Mouse (Mus musculus) hindbrain, embryonic 14.5 days (tissue): ENCODE data around the gene C2cd4c. TPM values are rescaled to one million over a fixed set of nuclear protein-coding genes. Genes with fewer than 3 reads are reported as not detected.

Source experiments
- ATAC-seq: fragments of 200-750 bp; cut with Nextera tagmentation; 2 replicates; pipeline ENCODE4 v1.8.0; 2017; ENCODE audit warnings: moderate number of reproducible peaks, mild to moderate bottlenecking, moderate TSS enrichment, moderate library complexity; ENCODE audit not compliant: low FRiP score
- DNase-seq: peaks from one replicate; pipeline ENCODE4 v3.0.0-alpha.2; 2015; ENCODE audit warnings: low spot score
- H3K27ac ChIP-seq: fragments of 300-500 bp; sonication (generic); 2 replicates; pipeline ENCODE4 v1.5.1; 2014; ENCODE audit warnings: mild to moderate bottlenecking, moderate library complexity
- H3K27me3 ChIP-seq: fragments of 300-500 bp; sonication (generic); 2 replicates; pipeline ENCODE4 v1.6.1; 2014; ENCODE audit warnings: mild to moderate bottlenecking, low read length, mixed read lengths; ENCODE audit not compliant: control insufficient read depth, insufficient read depth
- H3K36me3 ChIP-seq: fragments of 300-500 bp; sonication (generic); replicated peaks from 2 replicates; pipeline ENCODE4 v1.6.1; 2014; ENCODE audit not compliant: control insufficient read depth, insufficient read depth
- H3K4me1 ChIP-seq: fragments of 300-500 bp; sonication (generic); replicated peaks from 2 replicates; pipeline ENCODE4 v1.6.1; 2014; ENCODE audit warnings: antibody characterized with exemption, low read length, mixed read lengths; ENCODE audit not compliant: control insufficient read depth, insufficient read depth
- H3K4me2 ChIP-seq: fragments of 300-500 bp; sonication (generic); replicated peaks from 2 replicates; pipeline ENCODE4 v1.6.1; 2014; ENCODE audit warnings: mild to moderate bottlenecking, moderate library complexity
- H3K4me3 ChIP-seq: fragments of 300-500 bp; sonication (generic); replicated peaks from 2 replicates; pipeline ENCODE4 v1.5.1; 2014; ENCODE audit warnings: mild to moderate bottlenecking, low read length
- H3K9ac ChIP-seq: fragments of 300-500 bp; sonication (generic); 2 replicates; pipeline ENCODE4 v1.6.1; 2014
- H3K9me3 ChIP-seq: fragments of 300-500 bp; sonication (generic); 2 replicates; pipeline ENCODE4 v1.6.1; 2016; ENCODE audit warnings: low read length; ENCODE audit not compliant: control insufficient read depth
- WGBS: fragments of 180-500 bp; shearing (Covaris S2); extraction: QIAGEN DNeasy Blood & Tissue Kit; methylation state at CpG from one replicate; pipeline ENCODE4 v1.1.7; 2014; 5-methylcytosine and 5-hydroxymethylcytosine counted together
- polyA plus RNA-seq: library from polyadenylated mRNA; unstranded; fragments of >200 nt; fragmentation: Nextera tagmentation; extraction: Ambion mirVana; gene quantifications from 2 replicates; pipeline ENCODE4 v1.2.1, GENCODE M21; 2014

C2cd4c gene
- polyA plus RNA-seq, 1 experiment from 2014 or later: 0.99 TPM

GRCm38 (mm10) chr10:79615860-79616259 lies 2.0 kb upstream of the C2cd4c start:
- Histone ChIP-seq H3K9ac (no peak overlapping the region), H3K9me3 (no peaks in the 10 kb centered on the region), H3K27me3 (peaks cover 20% of the 10 kb centered on the region), H3K4me2 (no peak overlapping the region), H3K36me3 (peaks cover 6% of the 10 kb centered on the region), H3K4me3 (no peak overlapping the region), H3K4me1 (peaks cover 20% of the 10 kb centered on the region), H3K27ac (no peak overlapping the region)
- ATAC-seq (no peak), DNase-seq (no peak)
- WGBS: 7% methylated on average over 8 of the region's 8 CpGs

GRCm38 (mm10) chr10:79614305-79614643 lies 449 bp upstream of the C2cd4c start:
- Histone ChIP-seq H3K4me3 (peak overlapping the region; percentile 56), H3K4me1 (peaks cover 20% of the 10 kb centered on the region), H3K36me3 (no peaks in the 10 kb centered on the region), H3K27ac (no peak overlapping the region), H3K4me2 (peak overlapping the region; percentile 90), H3K27me3 (peaks cover 20% of the 10 kb centered on the region), H3K9ac (0 out of 2 replicates have a peak overlapping the region, but pooled peaks have one; percentile 71), H3K9me3 (no peaks in the 10 kb centered on the region)
- ATAC-seq (peak; percentile 64; the same call in 1 of the 2 replicates), DNase-seq (no peak)
- WGBS: 73% methylated on average over 1 of the region's 1 CpGs

- H3K4me3 ChIP-seq: peak overlapping the region; percentile 56
- WGBS: 11% methylated on average over 50 of the region's 51 CpGs
- peak overlapping the region; percentile 90 for H3K4me2 ChIP-seq
- ATAC-seq (peak; percentile 25; the same call in 1 of the 2 replicates), DNase-seq (peak; percentile 25)
- peaks cover 20% of the 10 kb centered on the region for H3K4me1 ChIP-seq
- peaks cover 20% of the 10 kb centered on the region for H3K27me3 ChIP-seq
- no peak overlapping the region for H3K27ac ChIP-seq
- no peaks in the 10 kb centered on the region for H3K36me3 ChIP-seq
- H3K9ac ChIP-seq: 0 out of 2 replicates have a peak overlapping the region, but pooled peaks have one; percentile 16
- H3K9me3 ChIP-seq: no peaks in the 10 kb centered on the region
Observed at GRCm38 (mm10) chr10:79612192-79613135, 1.4 kb downstream of the C2cd4c start.

DNA sequence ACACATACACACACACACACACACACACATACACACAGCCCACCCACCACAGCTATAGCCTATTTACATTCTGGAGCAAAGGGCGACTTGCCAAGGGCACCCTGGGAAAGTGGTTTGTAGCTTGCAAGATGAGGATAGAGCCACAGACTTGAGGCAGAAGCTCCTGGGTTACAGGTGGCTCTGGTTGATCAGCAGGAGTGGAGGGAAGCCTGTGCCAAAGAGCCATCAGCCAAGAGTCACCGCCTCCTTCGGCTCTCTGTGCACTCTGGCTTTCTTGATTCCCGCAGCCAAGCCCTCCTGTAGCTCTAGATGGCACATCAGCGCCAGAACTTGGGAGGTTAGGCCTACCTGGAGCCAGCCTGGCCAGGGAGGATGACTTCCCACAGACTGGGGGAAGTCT lies 2.5 kb downstream of the C2cd4c start:
- Histone ChIP-seq H3K27ac (no peak overlapping the region), H3K9ac (no peak overlapping the region), H3K27me3 (peaks cover 20% of the 10 kb centered on the region), H3K36me3 (no peaks in the 10 kb centered on the region), H3K4me1 (peaks cover 20% of the 10 kb centered on the region), H3K9me3 (no peaks in the 10 kb centered on the region), H3K4me3 (no peak overlapping the region), H3K4me2 (no peak overlapping the region)
- DNase-seq (no peak), ATAC-seq (no peak)
- WGBS: 27% methylated on average over 5 of the region's 5 CpGs

GRCm38 (mm10) chr10:79609276-79609675 lies 4.5 kb downstream of the C2cd4c start:
- Histone ChIP-seq H3K36me3 (no peaks in the 10 kb centered on the region), H3K27ac (no peak overlapping the region), H3K4me2 (no peak overlapping the region), H3K9ac (no peak overlapping the region), H3K9me3 (no peaks in the 10 kb centered on the region), H3K27me3 (peaks cover 20% of the 10 kb centered on the region), H3K4me3 (no peak overlapping the region), H3K4me1 (peaks cover 20% of the 10 kb centered on the region)
- DNase-seq: no peak
- WGBS: 73% methylated on average over 3 of the region's 3 CpGs
- ATAC-seq: no peak

- DNase-seq: no peak
- Histone ChIP-seq H3K4me3 (no peak overlapping the region), H3K4me1 (peaks cover 12% of the 10 kb centered on the region), H3K9me3 (no peaks in the 10 kb centered on the region), H3K36me3 (no peaks in the 10 kb centered on the region), H3K9ac (no peak overlapping the region), H3K4me2 (no peak overlapping the region), H3K27me3 (peaks cover 12% of the 10 kb centered on the region), H3K27ac (no peak overlapping the region)
- WGBS: 50% methylated on average over 2 of the region's 2 CpGs
- no peak for ATAC-seq
Observed at GRCm38 (mm10) chr10:79607892-79608291, 5.9 kb downstream of the C2cd4c start.

DNA sequence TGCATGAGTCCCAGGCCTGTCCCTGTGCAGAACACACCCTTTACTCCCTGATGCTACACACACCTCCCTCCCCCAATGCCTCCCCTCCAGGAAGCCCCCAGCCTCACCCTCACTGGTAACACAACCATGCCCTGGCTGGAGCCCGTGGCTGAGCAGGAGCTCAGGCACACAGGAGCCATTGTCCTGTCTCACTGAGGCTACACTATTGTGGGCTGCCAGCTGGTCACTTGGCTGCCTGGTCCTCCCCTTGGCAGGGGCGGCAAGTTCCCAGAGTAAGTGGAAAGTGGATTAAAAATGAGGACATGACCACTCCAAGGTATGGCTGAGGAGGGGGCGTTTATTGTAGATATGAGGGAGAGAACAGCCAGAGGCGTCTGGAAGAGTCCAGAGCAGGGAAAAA lies 7.3 kb downstream of the C2cd4c start:
- Histone ChIP-seq H3K4me2 (no peak overlapping the region), H3K9me3 (no peaks in the 10 kb centered on the region), H3K36me3 (no peaks in the 10 kb centered on the region), H3K9ac (no peak overlapping the region), H3K27ac (no peak overlapping the region), H3K27me3 (no peaks in the 10 kb centered on the region), H3K4me3 (no peak overlapping the region), H3K4me1 (no peaks in the 10 kb centered on the region)
- ATAC-seq (no peak; the same call in 1 of the 2 replicates), DNase-seq (no peak)
- 64% methylated on average over 4 of the region's 4 CpGs for whole genome bisulfite sequencing

GRCm38 (mm10) chr10:79597936-79598230 lies 15.9 kb downstream of the C2cd4c start:
- ATAC-seq: no peak
- H3K27ac ChIP-seq: no peak overlapping the region
- no peaks in the 10 kb centered on the region for H3K36me3 ChIP-seq
- WGBS: 72% methylated on average over 4 of the region's 4 CpGs
- H3K27me3 ChIP-seq: peaks cover 10% of the 10 kb centered on the region
- no peak overlapping the region for H3K9ac ChIP-seq
- DNase-seq: no peak
- H3K4me2 ChIP-seq: no peak overlapping the region
- H3K4me1 ChIP-seq: no peaks in the 10 kb centered on the region
- H3K9me3 ChIP-seq: no peaks in the 10 kb centered on the region
- H3K4me3 ChIP-seq: no peak overlapping the region

DNA sequence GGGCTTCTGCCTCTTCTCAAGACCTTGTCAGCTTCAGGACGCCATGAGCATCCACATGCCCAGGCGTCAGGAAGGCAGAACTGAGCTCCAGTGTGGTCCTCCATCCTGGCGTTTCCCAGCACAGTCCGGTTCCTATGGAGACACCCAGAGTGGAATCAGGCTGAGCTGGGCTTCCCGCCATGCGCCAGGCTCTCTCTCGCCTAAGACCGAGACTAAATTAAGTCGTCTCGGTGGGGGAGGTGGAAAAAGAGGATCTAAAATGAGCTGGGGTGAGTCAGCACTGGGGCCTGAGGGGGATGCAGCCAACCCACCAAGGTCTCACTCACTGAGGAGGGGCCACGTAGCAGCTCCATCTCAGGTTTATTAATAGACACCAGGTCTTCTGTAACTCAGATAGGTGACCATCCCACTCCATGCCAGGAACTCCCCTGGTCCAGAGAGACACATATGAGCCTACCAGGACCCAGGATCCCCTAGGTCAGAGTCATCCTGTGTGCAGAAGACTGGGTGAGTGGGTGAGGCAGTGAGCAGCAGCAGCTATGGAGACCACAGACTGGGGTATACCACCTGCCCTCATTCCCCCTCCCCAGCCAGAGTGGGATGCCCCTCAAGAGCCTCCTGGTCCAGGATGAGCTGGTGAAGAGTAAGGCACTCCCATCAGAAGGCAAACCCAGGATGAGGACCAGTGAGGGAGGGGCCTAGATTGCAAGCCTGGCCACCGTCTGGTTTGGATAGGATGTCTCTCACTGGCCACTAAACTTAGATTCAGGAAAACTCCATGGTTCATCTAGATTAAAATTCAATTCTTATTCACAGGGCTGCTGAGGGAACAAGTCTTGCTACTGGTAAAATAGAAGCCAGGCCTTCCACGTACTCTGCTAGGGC lies 16.5 kb downstream of the C2cd4c start:
- Histone ChIP-seq H3K4me2 (no peak overlapping the region), H3K27me3 (peaks cover 10% of the 10 kb centered on the region), H3K9me3 (no peaks in the 10 kb centered on the region), H3K36me3 (no peaks in the 10 kb centered on the region), H3K4me3 (no peak overlapping the region), H3K9ac (no peak overlapping the region), H3K4me1 (no peaks in the 10 kb centered on the region), H3K27ac (no peak overlapping the region)
- WGBS: 30% methylated on average over 13 of the region's 13 CpGs
- ATAC-seq: 0 out of 2 replicates have a peak, but pooled peaks have one; percentile 12
- no peak for DNase-seq
